17 mouse cellular contexts compared by ENCODE assay signal in genomic region chr10:94794666-94795244, GRCm38 (mm10).
"Had no signal": no experiment of that assay in that cellular context is flagged by ENCODE, and none has a peak within 500 bp of the region (broad histone marks: within the 10 kb centered on the region; RNA-seq: fewer than 3 reads in every experiment).

No protein-coding gene starts in this region.

- ATAC-seq: midbrain, embryonic 16.5 days had no signal

- H3K4me2 ChIP-seq: kidney, embryonic 15.5 days; limb, embryonic 12.5 days; liver, embryonic 13.5 days; lung, embryonic 15.5 days; midbrain, embryonic 12.5 days; neural tube, embryonic 13.5 days had no signal

- H3K9ac ChIP-seq: kidney, embryonic 15.5 days; limb, embryonic 12.5 days; liver, embryonic 13.5 days; liver, postnatal 0 days; lung, embryonic 15.5 days; midbrain, embryonic 12.5 days; neural tube, embryonic 13.5 days had no signal

- H3K27me3 ChIP-seq: kidney, embryonic 15.5 days; limb, embryonic 12.5 days; liver, embryonic 13.5 days; lung, embryonic 15.5 days; midbrain, embryonic 12.5 days; neural tube, embryonic 13.5 days had no signal

- H3K9me3 ChIP-seq: kidney, embryonic 15.5 days; limb, embryonic 12.5 days; liver, embryonic 13.5 days; lung, embryonic 15.5 days; midbrain, embryonic 12.5 days; neural tube, embryonic 13.5 days had no signal

- DNase-seq: kidney, adult 2 months; kidney, postnatal 14 days; layer of hippocampus, postnatal 36 days; liver; liver, embryonic 13.5 days; liver, postnatal 0 days; lung, postnatal 14 days; right cerebral cortex, postnatal 14 days; thymus, adult 18-20 months; thymus, postnatal 25 days had no signal

- H3K4me1 ChIP-seq: limb, embryonic 12.5 days had no signal

- H3K4me3 ChIP-seq: kidney, embryonic 15.5 days; limb, embryonic 12.5 days; liver, embryonic 13.5 days; lung, embryonic 15.5 days; midbrain, embryonic 12.5 days; neural tube, embryonic 13.5 days had no signal

- H3K27ac ChIP-seq: kidney, embryonic 15.5 days; limb, embryonic 12.5 days; liver, embryonic 13.5 days; lung, embryonic 15.5 days; macrophage; midbrain, embryonic 12.5 days; neural tube, embryonic 13.5 days had no signal
